Mouse (Mus musculus) limb, embryonic 14.5 days (tissue): ENCODE data around the gene Mbnl1. TPM values are rescaled to one million over a fixed set of nuclear protein-coding genes. Genes with fewer than 3 reads are reported as not detected.

Experiments used
- ATAC-seq: fragments of 200-750 bp; cut with Nextera tagmentation; 2 replicates; pipeline ENCODE4 v1.8.0; 2017; ENCODE audit warnings: low read depth, moderate number of reproducible peaks, moderate TSS enrichment; ENCODE audit not compliant: low FRiP score
- DNase-seq: peaks from one replicate; pipeline ENCODE4 v3.0.0-alpha.2; 2015; ENCODE audit warnings: low spot score
- H3K27ac ChIP-seq: fragments of 300-500 bp; sonication (generic); replicated peaks from 2 replicates; pipeline ENCODE4 v1.5.1; 2014; ENCODE audit warnings: low read depth, mild to moderate bottlenecking, low read length, moderate library complexity, mixed read lengths
- H3K27me3 ChIP-seq: fragments of 300-500 bp; sonication (generic); 2 replicates; pipeline ENCODE4 v1.6.1; 2014; ENCODE audit warnings: low read length, mixed read lengths; ENCODE audit not compliant: control insufficient read depth, insufficient read depth
- H3K36me3 ChIP-seq: fragments of 300-500 bp; sonication (generic); 2 replicates; pipeline ENCODE4 v1.6.1; 2014; ENCODE audit warnings: mild to moderate bottlenecking, low read length, moderate library complexity, mixed read lengths; ENCODE audit not compliant: control insufficient read depth, insufficient read depth
- H3K4me1 ChIP-seq: fragments of 300-500 bp; sonication (generic); 2 replicates; pipeline ENCODE4 v1.6.1; 2014; ENCODE audit warnings: antibody characterized with exemption, low read length, mixed read lengths; ENCODE audit not compliant: control insufficient read depth, insufficient read depth
- H3K4me2 ChIP-seq: fragments of 300-500 bp; sonication (generic); replicated peaks from 2 replicates; pipeline ENCODE4 v1.6.1; 2014; ENCODE audit warnings: low read depth, mild to moderate bottlenecking, low read length, moderate library complexity; ENCODE audit not compliant: severe bottlenecking
- H3K4me3 ChIP-seq: fragments of 300-500 bp; sonication (generic); replicated peaks from 2 replicates; pipeline ENCODE4 v1.5.1; 2014; ENCODE audit warnings: low read length
- H3K9ac ChIP-seq: fragments of 300-500 bp; sonication (generic); 2 replicates; pipeline ENCODE4 v1.6.1; 2014; ENCODE audit warnings: mild to moderate bottlenecking, low read depth, low read length, moderate library complexity; ENCODE audit not compliant: severe bottlenecking
- H3K9me3 ChIP-seq: fragments of 300-500 bp; sonication (generic); 2 replicates; pipeline ENCODE4 v1.6.1; 2016; ENCODE audit warnings: low read length; ENCODE audit not compliant: control insufficient read depth
- POLR2A ChIP-seq: fragments of 200-500 bp; IDR thresholded peaks from 2 replicates; pipeline ENCODE4 v1.8.0; 2012; ENCODE audit warnings: inconsistent platforms, mild to moderate bottlenecking, moderate library complexity, borderline replicate concordance; ENCODE audit not compliant: insufficient read depth, insufficient read length; ENCODE audit errors: extremely low read depth
- WGBS: fragments of 180-500 bp; shearing (Covaris S2); extraction: QIAGEN DNeasy Blood & Tissue Kit; methylation state at CpG from one replicate; pipeline ENCODE4 v1.1.7; 2014; 5-methylcytosine and 5-hydroxymethylcytosine counted together
- polyA plus RNA-seq, 2 experiments: library from polyadenylated mRNA; depleted of rRNA in 1 of 2; stranded (reverse) in 1 of 2; unstranded in 1 of 2; fragments of >200 nt; fragmentation: Nextera tagmentation in 1 of 2; extraction: Ambion mirVana in 1 of 2; gene quantifications; 2 replicates each; pipeline versions ENCODE4 v1.2.1 to v1.2.3; 2012 to 2014

Gene Mbnl1
- polyA plus RNA-seq, 2 experiments: 40.2 to 124 TPM

DNA sequence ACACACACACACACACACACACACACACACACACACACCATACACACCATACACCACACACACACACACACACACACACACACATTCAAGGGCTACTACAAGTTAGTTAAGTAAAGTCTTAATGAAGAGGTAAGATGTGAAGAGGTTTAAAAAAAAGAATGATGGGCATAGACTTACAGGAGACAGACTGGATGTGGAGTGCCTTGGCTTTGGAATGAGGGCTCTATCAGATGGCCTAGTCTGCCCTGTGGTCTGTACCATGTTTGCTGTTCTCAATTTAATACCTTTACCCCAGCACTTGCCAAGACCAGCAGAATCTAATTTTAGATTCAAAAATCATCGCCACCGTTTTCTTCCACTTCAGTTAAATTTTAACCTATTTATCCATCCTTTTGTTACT, 41.1 kb downstream of the Mbnl1 start:
- Histone ChIP-seq H3K4me3 (no peak overlapping the region), H3K4me1 (peaks cover 12% of the 10 kb centered on the region), H3K4me2 (no peak overlapping the region), H3K27ac (no peak overlapping the region), H3K36me3 (no peaks in the 10 kb centered on the region), H3K9me3 (no peaks in the 10 kb centered on the region), H3K9ac (no peak overlapping the region), H3K27me3 (no peaks in the 10 kb centered on the region)
- DNase-seq: no peak
- 76% methylated on average over 2 of the region's 2 CpGs for WGBS
- TF ChIP-seq POLR2A: no peak
- no peak for ATAC-seq

DNA sequence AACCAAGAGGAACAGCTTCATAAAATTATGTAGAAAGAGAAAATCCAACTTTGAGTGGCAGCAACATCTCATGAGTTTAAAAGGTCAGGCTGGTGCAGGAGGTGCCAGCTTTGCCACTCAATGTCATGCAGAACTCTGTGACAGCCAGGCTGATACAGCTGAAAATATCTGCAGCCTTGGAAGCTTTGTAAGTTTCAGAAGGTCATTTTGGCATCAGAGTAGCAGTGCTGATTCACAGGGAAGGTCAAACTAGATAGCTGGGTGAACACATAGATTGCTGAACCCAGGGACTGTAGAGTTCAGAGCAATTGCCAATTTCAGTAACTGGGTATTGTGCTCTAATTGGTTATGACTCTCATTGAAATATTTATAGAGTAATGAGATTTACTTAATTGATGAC, 42.8 kb downstream of the Mbnl1 start:
- peaks cover 12% of the 10 kb centered on the region for H3K4me1 ChIP-seq
- no peak for DNase-seq
- H3K4me2 ChIP-seq: no peak overlapping the region
- no peak overlapping the region for H3K4me3 ChIP-seq
- H3K9me3 ChIP-seq: no peaks in the 10 kb centered on the region
- no peak for TF ChIP-seq POLR2A
- H3K36me3 ChIP-seq: no peaks in the 10 kb centered on the region
- no peak overlapping the region for H3K27ac ChIP-seq
- no peaks in the 10 kb centered on the region for H3K27me3 ChIP-seq
- H3K9ac ChIP-seq: no peak overlapping the region
- ATAC-seq: no peak

GRCm38 (mm10) chr3:60516054-60516674, 43.5 kb downstream of the Mbnl1 start:
- Histone ChIP-seq H3K27me3 (no peaks in the 10 kb centered on the region), H3K4me2 (no peak overlapping the region), H3K27ac (no peak overlapping the region), H3K36me3 (no peaks in the 10 kb centered on the region), H3K9me3 (no peaks in the 10 kb centered on the region), H3K4me3 (no peak overlapping the region), H3K9ac (no peak overlapping the region), H3K4me1 (peaks cover 12% of the 10 kb centered on the region)
- no peak for ATAC-seq
- no peak for TF ChIP-seq POLR2A
- DNase-seq: no peak
- 35% methylated on average over 12 of the region's 12 CpGs for WGBS

DNA sequence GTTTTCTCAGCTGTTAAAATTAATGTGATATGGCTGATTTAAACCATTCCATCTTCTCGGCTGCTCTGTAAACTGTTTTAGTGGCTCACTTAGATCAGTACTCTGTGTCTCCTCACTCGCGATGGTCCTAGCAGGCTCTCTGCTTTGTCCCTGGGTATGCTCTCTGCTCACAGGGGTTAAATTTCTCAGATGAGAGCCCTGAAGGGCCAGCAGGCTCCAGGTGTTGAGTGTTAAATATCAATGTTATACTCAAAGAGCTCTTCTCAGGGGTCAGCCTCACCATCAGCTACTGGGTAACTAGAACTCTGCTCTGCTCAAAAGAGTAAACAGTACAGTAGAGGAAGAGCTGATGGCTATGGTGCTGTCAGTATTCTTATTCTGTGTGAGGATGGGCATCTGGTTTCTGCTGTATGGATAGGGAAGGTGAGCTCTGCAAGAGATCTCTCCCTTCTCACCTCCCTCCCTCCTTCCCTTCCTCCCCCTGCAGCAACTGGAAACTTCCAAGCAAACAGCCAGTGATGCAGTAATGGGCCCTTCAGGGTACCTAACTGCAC, 44.7 kb downstream of the Mbnl1 start:
- WGBS: 26% methylated on average over 3 of the region's 3 CpGs
- Histone ChIP-seq H3K4me1 (peaks cover 12% of the 10 kb centered on the region), H3K9ac (no peak overlapping the region), H3K4me3 (no peak overlapping the region), H3K4me2 (no peak overlapping the region), H3K27ac (no peak overlapping the region), H3K36me3 (no peaks in the 10 kb centered on the region), H3K9me3 (no peaks in the 10 kb centered on the region), H3K27me3 (no peaks in the 10 kb centered on the region)
- no peak for TF ChIP-seq POLR2A
- no peak for ATAC-seq
- DNase-seq: no peak

GRCm38 (mm10) chr3:60519337-60519736, 46.7 kb downstream of the Mbnl1 start:
- ATAC-seq (no peak), DNase-seq (no peak)
- WGBS: 70% methylated on average over 3 of the region's 3 CpGs
- H3K36me3 ChIP-seq: no peaks in the 10 kb centered on the region
- no peak overlapping the region for H3K4me3 ChIP-seq
- H3K4me1 ChIP-seq: peaks cover 6% of the 10 kb centered on the region
- TF ChIP-seq POLR2A: no peak
- no peak overlapping the region for H3K4me2 ChIP-seq
- H3K27ac ChIP-seq: no peak overlapping the region
- H3K9ac ChIP-seq: no peak overlapping the region
- H3K9me3 ChIP-seq: no peaks in the 10 kb centered on the region
- H3K27me3 ChIP-seq: no peaks in the 10 kb centered on the region
